Mouse (Mus musculus) limb, embryonic 12.5 days (tissue): ENCODE data around the gene Gatb. TPM values are rescaled to one million over a fixed set of nuclear protein-coding genes. Genes with fewer than 3 reads are reported as not detected.

Experiments
- ATAC-seq: fragments of 200-750 bp; cut with Nextera tagmentation; 2 replicates; pipeline ENCODE4 v1.8.0; 2017; ENCODE audit warnings: low read depth, moderate TSS enrichment; ENCODE audit not compliant: insufficient number of reproducible peaks, insufficient read depth, low FRiP score, low TSS enrichment
- H3K27ac ChIP-seq: fragments of 300-500 bp; sonication (generic); 2 replicates; pipeline ENCODE4 v1.5.1; 2016; ENCODE audit warnings: mild to moderate bottlenecking, moderate library complexity
- H3K27me3 ChIP-seq: fragments of 300-500 bp; sonication (generic); 2 replicates; pipeline ENCODE4 v1.6.1; 2016; ENCODE audit warnings: mild to moderate bottlenecking, moderate library complexity
- H3K36me3 ChIP-seq: fragments of 300-500 bp; sonication (generic); 2 replicates; pipeline ENCODE4 v1.6.1; 2016; ENCODE audit warnings: mild to moderate bottlenecking, moderate library complexity
- H3K4me1 ChIP-seq: fragments of 300-500 bp; sonication (generic); replicated peaks from 2 replicates; pipeline ENCODE4 v1.6.1; 2016
- H3K4me2 ChIP-seq: fragments of 300-500 bp; sonication (generic); 2 replicates; pipeline ENCODE4 v1.6.1; 2016; ENCODE audit warnings: mild to moderate bottlenecking, moderate library complexity
- H3K4me3 ChIP-seq: fragments of 300-500 bp; sonication (generic); replicated peaks from 2 replicates; pipeline ENCODE4 v1.5.1; 2016; ENCODE audit warnings: mild to moderate bottlenecking
- H3K9ac ChIP-seq: fragments of 300-500 bp; sonication (generic); replicated peaks from 2 replicates; pipeline ENCODE4 v1.6.1; 2016; ENCODE audit warnings: mild to moderate bottlenecking, moderate library complexity
- H3K9me3 ChIP-seq: fragments of 300-500 bp; sonication (generic); 2 replicates; pipeline ENCODE4 v1.6.1; 2016; ENCODE audit warnings: mild to moderate bottlenecking, moderate library complexity
- WGBS: fragments of 180-500 bp; shearing (Covaris S2); methylation state at CpG from one replicate; pipeline ENCODE4 v1.1.7; 2016; 5-methylcytosine and 5-hydroxymethylcytosine counted together
- polyA plus RNA-seq: library from polyadenylated mRNA; unstranded; fragments of >200 nt; fragmentation: Nextera tagmentation; extraction: Ambion mirVana; gene quantifications from 2 replicates; pipeline ENCODE4 v1.2.1, GENCODE M21; 2016

Gatb gene
- polyA plus RNA-seq, 1 experiment from 2014 or later: 23.9 TPM

GRCm38 (mm10) chr3:85634389-85635125 lies 60.6 kb downstream of the Gatb start:
- no peaks in the 10 kb centered on the region for H3K9me3 ChIP-seq
- H3K4me1 ChIP-seq: no peaks in the 10 kb centered on the region
- no peak overlapping the region for H3K27ac ChIP-seq
- peaks cover 5% of the 10 kb centered on the region; the same call in 1 of the 2 replicates for H3K36me3 ChIP-seq
- no peak overlapping the region for H3K4me2 ChIP-seq
- whole genome bisulfite sequencing: 91% methylated on average over 8 of the region's 8 CpGs
- H3K27me3 ChIP-seq: no peaks in the 10 kb centered on the region
- no peak overlapping the region for H3K9ac ChIP-seq
- H3K4me3 ChIP-seq: no peak overlapping the region
- no peak for ATAC-seq

- no peak overlapping the region for H3K4me3 ChIP-seq
- no peaks in the 10 kb centered on the region for H3K9me3 ChIP-seq
- H3K9ac ChIP-seq: no peak overlapping the region
- no peaks in the 10 kb centered on the region for H3K27me3 ChIP-seq
- 80% methylated on average over 2 of the region's 2 CpGs for WGBS
- H3K36me3 ChIP-seq: peaks cover 5% of the 10 kb centered on the region; the same call in 1 of the 2 replicates
- H3K4me1 ChIP-seq: no peaks in the 10 kb centered on the region
- H3K27ac ChIP-seq: no peak overlapping the region
- no peak for ATAC-seq
- H3K4me2 ChIP-seq: no peak overlapping the region
Measured at GRCm38 (mm10) chr3:85635126-85635419, 61.2 kb downstream of the Gatb start.

GRCm38 (mm10) chr3:85635591-85635990 lies 61.7 kb downstream of the Gatb start:
- H3K4me2 ChIP-seq: no peak overlapping the region
- no peak overlapping the region for H3K4me3 ChIP-seq
- WGBS: 91% methylated on average over 2 of the region's 2 CpGs
- peaks cover 5% of the 10 kb centered on the region; the same call in 1 of the 2 replicates for H3K36me3 ChIP-seq
- no peak for ATAC-seq
- H3K9me3 ChIP-seq: no peaks in the 10 kb centered on the region
- H3K27ac ChIP-seq: no peak overlapping the region
- no peaks in the 10 kb centered on the region for H3K27me3 ChIP-seq
- no peaks in the 10 kb centered on the region for H3K4me1 ChIP-seq
- H3K9ac ChIP-seq: no peak overlapping the region

GRCm38 (mm10) chr3:85636716-85637447 lies 63.0 kb downstream of the Gatb start:
- H3K4me1 ChIP-seq: no peaks in the 10 kb centered on the region
- no peak overlapping the region for H3K27ac ChIP-seq
- no peak for ATAC-seq
- no peaks in the 10 kb centered on the region for H3K9me3 ChIP-seq
- H3K27me3 ChIP-seq: no peaks in the 10 kb centered on the region
- peaks cover 5% of the 10 kb centered on the region; the same call in 1 of the 2 replicates for H3K36me3 ChIP-seq
- no peak overlapping the region for H3K4me2 ChIP-seq
- no peak overlapping the region for H3K4me3 ChIP-seq
- H3K9ac ChIP-seq: no peak overlapping the region
- 90% methylated on average over 5 of the region's 5 CpGs for WGBS

GRCm38 (mm10) chr3:85641751-85642150 lies 67.8 kb downstream of the Gatb start:
- Histone ChIP-seq H3K27ac (no peak overlapping the region), H3K9ac (no peak overlapping the region), H3K36me3 (peaks cover 5% of the 10 kb centered on the region; the same call in 1 of the 2 replicates), H3K4me3 (no peak overlapping the region), H3K9me3 (no peaks in the 10 kb centered on the region), H3K4me1 (no peaks in the 10 kb centered on the region), H3K4me2 (no peak overlapping the region), H3K27me3 (no peaks in the 10 kb centered on the region)
- ATAC-seq: no peak
- 82% methylated on average over 3 of the region's 3 CpGs for WGBS

GRCm38 (mm10) chr3:85644814-85645213 lies 70.9 kb downstream of the Gatb start:
- no peaks in the 10 kb centered on the region for H3K9me3 ChIP-seq
- H3K36me3 ChIP-seq: peaks cover 2% of the 10 kb centered on the region; the same call in 1 of the 2 replicates
- WGBS: 91% methylated on average over 3 of the region's 3 CpGs
- no peaks in the 10 kb centered on the region for H3K4me1 ChIP-seq
- H3K27me3 ChIP-seq: no peaks in the 10 kb centered on the region
- no peak overlapping the region for H3K9ac ChIP-seq
- H3K4me3 ChIP-seq: no peak overlapping the region
- ATAC-seq: no peak
- no peak overlapping the region for H3K27ac ChIP-seq
- H3K4me2 ChIP-seq: no peak overlapping the region

GRCm38 (mm10) chr3:85645517-85646004 lies 71.6 kb downstream of the Gatb start:
- 87% methylated on average over 7 of the region's 7 CpGs for WGBS
- Histone ChIP-seq H3K9ac (no peak overlapping the region), H3K4me3 (no peak overlapping the region), H3K36me3 (peaks cover 2% of the 10 kb centered on the region; the same call in 1 of the 2 replicates), H3K27ac (no peak overlapping the region), H3K27me3 (no peaks in the 10 kb centered on the region), H3K9me3 (no peaks in the 10 kb centered on the region), H3K4me2 (no peak overlapping the region), H3K4me1 (no peaks in the 10 kb centered on the region)
- ATAC-seq: no peak

- Histone ChIP-seq H3K9me3 (no peaks in the 10 kb centered on the region), H3K4me2 (no peak overlapping the region), H3K27ac (no peak overlapping the region), H3K4me1 (no peaks in the 10 kb centered on the region), H3K36me3 (peaks cover 8% of the 10 kb centered on the region), H3K4me3 (no peak overlapping the region), H3K9ac (no peak overlapping the region), H3K27me3 (no peaks in the 10 kb centered on the region)
- WGBS: 94% methylated on average over 4 of the region's 4 CpGs
- ATAC-seq: no peak
Measured at GRCm38 (mm10) chr3:85649176-85649575, 75.3 kb downstream of the Gatb start.

GRCm38 (mm10) chr3:85652727-85653665 lies 79.1 kb downstream of the Gatb start:
- WGBS: 81% methylated on average over 4 of the region's 4 CpGs
- Histone ChIP-seq H3K4me1 (peaks cover 10% of the 10 kb centered on the region; the same call in 1 of the 2 replicates), H3K36me3 (peaks cover 6% of the 10 kb centered on the region; the same call in 1 of the 2 replicates), H3K4me2 (no peak overlapping the region), H3K9me3 (no peaks in the 10 kb centered on the region), H3K4me3 (no peak overlapping the region), H3K27ac (no peak overlapping the region), H3K27me3 (no peaks in the 10 kb centered on the region), H3K9ac (no peak overlapping the region)
- no peak for ATAC-seq

GRCm38 (mm10) chr3:85655538-85655937 lies 81.6 kb downstream of the Gatb start:
- Histone ChIP-seq H3K27me3 (no peaks in the 10 kb centered on the region), H3K4me3 (no peak overlapping the region), H3K27ac (no peak overlapping the region), H3K4me2 (no peak overlapping the region), H3K9ac (no peak overlapping the region), H3K36me3 (peaks cover 6% of the 10 kb centered on the region; the same call in 1 of the 2 replicates), H3K4me1 (peaks cover 10% of the 10 kb centered on the region; the same call in 1 of the 2 replicates), H3K9me3 (no peaks in the 10 kb centered on the region)
- ATAC-seq: no peak
- WGBS: 95% methylated on average over 3 of the region's 3 CpGs
